Mouse (Mus musculus) testis, adult 2 months (tissue): Measurements from ENCODE around the gene Myo1c.

Source experiments
- CTCF ChIP-seq: fragments of 200-500 bp; IDR thresholded peaks from 2 replicates; pipeline ENCODE4 v1.5.1; 2012; ENCODE audit warnings: low read depth, mild to moderate bottlenecking, inconsistent platforms, low read length, moderate library complexity; ENCODE audit not compliant: control insufficient read depth, insufficient read depth, insufficient replicate concordance
- POLR2A ChIP-seq: fragments of 200-500 bp; IDR thresholded peaks from 2 replicates; pipeline ENCODE4 v1.6.1; 2012; ENCODE audit warnings: low read depth, mild to moderate bottlenecking, inconsistent platforms, low read length, moderate library complexity; ENCODE audit not compliant: control insufficient read depth

- TF ChIP-seq CTCF (no peak), POLR2A (no peak)
Observed at GRCm38 (mm10) chr11:75621426-75621825, 28.9 kb upstream of the Myo1c start.
